Mouse (Mus musculus) limb, embryonic 11.5 days (tissue): ENCODE results near the gene Pnpla5. TPM values are rescaled to one million over a fixed set of nuclear protein-coding genes. Genes with fewer than 3 reads are reported as not detected.

Experiments used
- ATAC-seq: fragments of 200-750 bp; cut with Nextera tagmentation; 2 replicates; pipeline ENCODE4 v1.8.0; 2017; ENCODE audit warnings: low read depth; ENCODE audit not compliant: insufficient number of reproducible peaks, low FRiP score, low TSS enrichment
- DNase-seq: peaks from one replicate; pipeline ENCODE4 v3.0.0-alpha.2; 2015; ENCODE audit warnings: low spot score
- H3K27ac ChIP-seq: fragments of 300-500 bp; sonication (generic); replicated peaks from 2 replicates; pipeline ENCODE4 v1.5.1; 2014; ENCODE audit warnings: low read depth, mild to moderate bottlenecking, low read length
- H3K27me3 ChIP-seq: fragments of 300-500 bp; sonication (generic); 2 replicates; pipeline ENCODE4 v1.6.1; 2014; ENCODE audit warnings: mild to moderate bottlenecking, low read length, mixed read lengths; ENCODE audit not compliant: control insufficient read depth, insufficient read depth
- H3K36me3 ChIP-seq: fragments of 300-500 bp; sonication (generic); 2 replicates; pipeline ENCODE4 v1.6.1; 2014; ENCODE audit warnings: mild to moderate bottlenecking, low read length, moderate library complexity, mixed read lengths; ENCODE audit not compliant: control insufficient read depth, insufficient read depth
- H3K4me1 ChIP-seq: fragments of 300-500 bp; sonication (generic); 2 replicates; pipeline ENCODE4 v1.6.1; 2014; ENCODE audit warnings: low read length, mixed read lengths; ENCODE audit not compliant: control insufficient read depth, insufficient read depth
- H3K4me2 ChIP-seq: fragments of 300-500 bp; sonication (generic); 2 replicates; pipeline ENCODE4 v1.6.1; 2014; ENCODE audit warnings: low read depth, mild to moderate bottlenecking, moderate library complexity; ENCODE audit not compliant: severe bottlenecking
- H3K4me3 ChIP-seq: fragments of 300-500 bp; sonication (generic); 2 replicates; pipeline ENCODE4 v1.5.1; 2014; ENCODE audit warnings: low read depth, low read length
- H3K9ac ChIP-seq: fragments of 300-500 bp; sonication (generic); 2 replicates; pipeline ENCODE4 v1.6.1; 2014; ENCODE audit warnings: mild to moderate bottlenecking, low read length
- H3K9me3 ChIP-seq: fragments of 300-500 bp; sonication (generic); 2 replicates; pipeline ENCODE4 v1.6.1; 2016; ENCODE audit warnings: low read length; ENCODE audit not compliant: control insufficient read depth
- WGBS: fragments of 180-500 bp; shearing (Covaris S2); extraction: QIAGEN DNeasy Blood & Tissue Kit; methylation state at CpG from one replicate; pipeline ENCODE4 v1.1.7; 2014; 5-methylcytosine and 5-hydroxymethylcytosine counted together
- polyA plus RNA-seq: library from polyadenylated mRNA; unstranded; fragments of >200 nt; fragmentation: Nextera tagmentation; extraction: Ambion mirVana; gene quantifications from 2 replicates; pipeline ENCODE4 v1.2.1, GENCODE M21; 2014

The Pnpla5 gene
- polyA plus RNA-seq, 1 experiment from 2014 or later, result not detected

DNA sequence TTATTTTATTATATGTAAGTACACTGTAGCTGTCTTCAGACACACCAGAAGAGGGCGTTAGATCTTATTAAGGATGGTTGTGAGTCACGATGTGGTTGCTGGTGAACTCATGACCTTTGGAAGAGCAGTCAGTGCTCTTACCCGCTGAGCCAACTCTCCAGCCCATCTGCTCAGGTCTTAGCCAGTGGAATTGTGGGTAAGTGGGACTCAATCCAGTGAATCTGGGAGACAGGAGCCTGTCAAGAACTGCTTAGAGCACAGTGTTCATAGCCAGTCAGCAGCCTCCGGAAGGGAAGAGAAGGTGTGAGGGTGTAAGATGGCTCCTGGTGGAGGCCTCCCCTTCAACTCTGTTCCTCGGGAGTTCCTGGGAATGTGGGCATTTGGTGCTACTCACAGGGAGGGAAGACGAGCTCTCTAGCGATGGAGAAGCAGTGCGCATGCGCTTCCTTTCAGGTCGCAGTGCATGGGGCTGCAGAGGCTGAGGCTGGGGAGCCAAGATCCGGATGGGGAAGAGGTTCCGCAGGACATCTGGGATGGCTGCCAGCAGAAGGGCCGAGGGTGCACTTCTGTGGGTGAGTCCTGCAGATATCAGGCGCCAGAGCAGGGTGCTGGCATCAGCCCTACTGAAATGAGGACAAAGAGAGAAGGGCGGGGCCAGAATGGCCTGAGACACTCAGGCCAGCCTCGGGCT lies 8.3 kb upstream of the Pnpla5 start:
- WGBS, result 62% methylated on average over 16 of the region's 16 CpGs
- Histone ChIP-seq H3K4me3 (no peak overlapping the region), H3K9ac (no peak overlapping the region), H3K27ac (no peak overlapping the region), H3K9me3 (no peaks in the 10 kb centered on the region), H3K27me3 (no peaks in the 10 kb centered on the region), H3K36me3 (no peaks in the 10 kb centered on the region), H3K4me1 (no peaks in the 10 kb centered on the region), H3K4me2 (no peak overlapping the region)
- ATAC-seq, result no peak
- no peak for DNase-seq

DNA sequence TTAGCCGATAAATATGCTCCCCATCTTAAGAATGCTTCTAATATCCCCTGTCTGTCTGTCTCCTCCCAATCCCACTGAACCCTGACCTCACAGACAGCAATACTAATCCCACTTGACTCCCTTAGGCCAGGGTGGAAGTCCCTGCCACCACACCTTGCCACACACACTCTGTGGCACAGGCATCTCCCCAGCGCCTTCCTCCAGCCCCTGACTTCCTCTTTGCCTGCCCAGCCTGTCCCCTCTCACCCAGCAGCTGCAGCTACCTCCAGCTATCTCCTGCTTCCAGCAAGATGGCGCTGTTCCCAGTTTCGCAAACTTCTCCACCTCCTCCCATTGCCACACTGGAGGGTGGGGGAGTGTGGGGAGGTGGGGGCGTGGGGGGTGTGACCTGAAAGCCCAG lies 3.9 kb upstream of the Pnpla5 start:
- H3K4me3 ChIP-seq, result no peak overlapping the region
- no peaks in the 10 kb centered on the region for H3K9me3 ChIP-seq
- no peaks in the 10 kb centered on the region for H3K27me3 ChIP-seq
- WGBS, result 46% methylated on average over 5 of the region's 5 CpGs
- H3K4me2 ChIP-seq, result no peak overlapping the region
- no peaks in the 10 kb centered on the region for H3K4me1 ChIP-seq
- no peak for ATAC-seq
- no peak overlapping the region for H3K9ac ChIP-seq
- H3K36me3 ChIP-seq, result no peaks in the 10 kb centered on the region
- no peak for DNase-seq
- no peak overlapping the region for H3K27ac ChIP-seq

DNA sequence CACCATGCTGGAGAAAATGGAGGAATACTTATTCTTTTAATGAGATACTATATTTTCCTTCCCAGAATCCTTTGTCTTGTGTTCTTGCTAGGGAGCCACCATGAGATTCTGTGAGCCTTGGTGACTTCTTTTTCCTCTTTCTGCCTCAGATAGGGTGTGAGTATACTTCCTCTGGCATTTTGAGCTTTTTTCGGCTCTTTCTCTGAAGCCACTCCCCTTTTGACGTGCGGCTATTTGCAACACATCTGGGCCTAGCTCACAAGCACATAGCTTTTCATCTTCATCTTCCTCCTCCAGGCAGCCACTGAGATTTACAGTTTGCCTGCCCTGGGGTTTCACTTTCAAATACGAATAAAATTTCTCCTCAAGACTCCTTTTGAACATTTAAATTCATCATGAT lies 3.5 kb upstream of the Pnpla5 start:
- Histone ChIP-seq H3K4me3 (no peak overlapping the region), H3K36me3 (no peaks in the 10 kb centered on the region), H3K27ac (no peak overlapping the region), H3K4me1 (no peaks in the 10 kb centered on the region), H3K9me3 (no peaks in the 10 kb centered on the region), H3K9ac (no peak overlapping the region), H3K27me3 (no peaks in the 10 kb centered on the region), H3K4me2 (no peak overlapping the region)
- DNase-seq (no peak), ATAC-seq (no peak)
- WGBS, result 76% methylated on average over 4 of the region's 4 CpGs

DNA sequence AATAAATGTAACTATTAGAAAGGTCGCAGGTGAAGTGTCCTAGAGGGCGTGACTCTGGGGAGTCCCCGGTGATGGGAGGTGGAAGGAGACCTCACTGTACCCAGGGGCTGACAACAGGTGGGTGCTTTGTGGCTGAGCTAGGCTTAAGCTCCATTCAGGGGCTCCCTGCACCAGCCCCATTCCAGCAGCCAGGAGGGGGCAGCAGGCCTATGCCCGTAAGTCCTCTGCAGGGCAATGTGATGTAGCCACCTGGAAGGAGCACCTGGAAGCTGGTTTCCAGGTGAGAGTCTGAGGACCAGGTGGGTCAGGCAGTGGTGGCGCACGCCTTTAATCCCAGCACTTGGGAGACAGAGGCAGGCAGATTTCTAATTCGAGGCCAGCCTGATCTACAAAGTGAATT lies 1.1 kb upstream of the Pnpla5 start:
- 66% methylated on average over 7 of the region's 7 CpGs for WGBS
- H3K27ac ChIP-seq, result no peak overlapping the region
- H3K36me3 ChIP-seq, result no peaks in the 10 kb centered on the region
- H3K4me1 ChIP-seq, result no peaks in the 10 kb centered on the region
- ATAC-seq, result no peak
- no peaks in the 10 kb centered on the region for H3K27me3 ChIP-seq
- no peak overlapping the region for H3K4me3 ChIP-seq
- DNase-seq, result no peak
- H3K4me2 ChIP-seq, result no peak overlapping the region
- no peak overlapping the region for H3K9ac ChIP-seq
- no peaks in the 10 kb centered on the region for H3K9me3 ChIP-seq

DNA sequence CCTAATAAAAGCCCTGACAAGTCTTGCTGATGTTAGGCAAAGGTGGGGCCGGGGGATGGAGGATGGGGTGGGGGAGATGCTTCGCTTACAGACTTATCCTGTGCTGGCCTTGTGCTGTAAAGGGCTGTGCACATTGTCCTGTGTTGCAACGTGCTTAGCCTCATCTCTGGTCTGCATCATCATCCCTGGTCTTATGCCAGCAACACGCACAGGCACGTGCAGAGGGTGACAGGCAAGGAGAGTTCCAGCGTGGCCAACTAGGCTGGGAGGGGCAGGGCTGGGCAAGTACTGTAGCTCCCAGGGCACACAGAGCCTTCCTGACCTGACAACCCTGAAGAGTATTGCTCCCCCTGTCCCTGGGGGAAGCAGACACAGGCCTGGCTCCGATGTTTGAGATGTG lies 1.9 kb downstream of the Pnpla5 start:
- H3K27me3 ChIP-seq, result no peaks in the 10 kb centered on the region
- H3K9ac ChIP-seq, result no peak overlapping the region
- H3K4me2 ChIP-seq, result no peak overlapping the region
- H3K4me3 ChIP-seq, result no peak overlapping the region
- H3K36me3 ChIP-seq, result no peaks in the 10 kb centered on the region
- no peak for DNase-seq
- no peaks in the 10 kb centered on the region for H3K9me3 ChIP-seq
- ATAC-seq, result no peak
- H3K4me1 ChIP-seq, result no peaks in the 10 kb centered on the region
- WGBS, result 67% methylated on average over 7 of the region's 7 CpGs
- H3K27ac ChIP-seq, result no peak overlapping the region

DNA sequence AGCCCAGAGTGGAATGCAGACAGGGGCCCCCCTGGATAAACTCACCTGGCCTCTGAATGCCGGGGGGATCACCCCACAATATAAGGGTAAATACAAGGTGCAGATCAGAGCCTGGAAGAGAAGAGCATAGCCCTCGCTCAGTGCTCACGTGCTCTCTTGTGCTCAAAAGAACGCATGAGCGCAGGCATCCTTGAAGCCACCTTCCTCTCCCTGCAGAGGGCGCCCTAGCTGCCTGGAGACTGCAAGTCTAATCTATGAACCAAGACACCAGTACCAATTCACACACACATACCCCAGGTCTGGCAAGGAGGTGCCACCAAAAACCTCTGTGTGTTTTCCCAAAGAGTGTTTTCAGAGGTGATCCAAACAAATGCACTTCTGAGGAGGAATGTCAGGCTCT lies 2.4 kb downstream of the Pnpla5 start:
- Histone ChIP-seq H3K9ac (no peak overlapping the region), H3K4me1 (no peaks in the 10 kb centered on the region), H3K4me2 (no peak overlapping the region), H3K27ac (no peak overlapping the region), H3K4me3 (no peak overlapping the region), H3K27me3 (no peaks in the 10 kb centered on the region), H3K36me3 (no peaks in the 10 kb centered on the region), H3K9me3 (no peaks in the 10 kb centered on the region)
- WGBS, result 37% methylated on average over 6 of the region's 6 CpGs
- peak; percentile 57 for DNase-seq
- ATAC-seq, result no peak

DNA sequence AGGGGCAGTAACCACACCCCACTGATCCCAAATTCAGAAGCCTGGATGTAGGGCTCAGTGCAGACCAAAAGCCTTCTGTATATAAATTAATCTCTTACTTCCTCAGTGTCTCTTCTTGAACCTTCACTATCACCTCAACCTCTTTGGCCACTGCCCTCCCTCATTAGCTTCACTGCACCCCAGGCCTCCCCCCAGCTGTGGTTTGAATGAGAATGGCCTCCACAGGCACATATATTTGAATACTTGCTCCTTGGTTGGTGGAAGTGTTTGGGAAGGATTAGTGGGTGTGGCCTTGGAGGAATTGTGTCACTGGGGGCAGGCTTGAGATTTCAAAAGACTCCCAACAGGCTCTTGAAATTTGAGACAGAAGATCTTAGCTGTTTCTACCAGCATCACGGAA lies 6.5 kb downstream of the Pnpla5 start:
- no peak for ATAC-seq

DNA sequence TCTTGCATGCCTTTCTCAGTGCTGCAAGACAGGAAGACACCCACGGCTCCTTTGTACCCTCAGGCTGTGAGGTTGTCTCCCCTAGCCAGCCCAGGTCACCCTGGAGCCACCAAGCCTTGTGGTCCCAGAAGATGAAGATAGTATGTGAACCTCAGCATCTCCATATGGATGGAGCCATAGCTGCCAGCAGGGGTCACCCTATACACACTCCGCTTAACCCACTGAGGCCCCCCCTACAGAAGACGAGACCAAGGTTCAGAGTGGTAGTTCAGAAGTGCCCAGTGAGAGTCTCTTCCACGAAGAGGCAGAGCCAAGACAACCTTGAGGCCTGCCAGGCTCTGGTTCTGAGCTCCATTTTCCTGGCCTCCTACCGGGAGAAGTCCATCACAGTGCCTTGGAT lies 7.2 kb downstream of the Pnpla5 start:
- no peak for DNase-seq
- H3K4me1 ChIP-seq, result no peaks in the 10 kb centered on the region
- H3K36me3 ChIP-seq, result no peaks in the 10 kb centered on the region
- H3K27ac ChIP-seq, result no peak overlapping the region
- H3K9me3 ChIP-seq, result no peaks in the 10 kb centered on the region
- no peaks in the 10 kb centered on the region for H3K27me3 ChIP-seq
- no peak overlapping the region for H3K4me2 ChIP-seq
- ATAC-seq, result no peak
- 67% methylated on average over 5 of the region's 5 CpGs for WGBS
- no peak overlapping the region for H3K9ac ChIP-seq
- H3K4me3 ChIP-seq, result no peak overlapping the region

More for the DNA sequence above, 6.5 kb downstream of the Pnpla5 start:
- Histone ChIP-seq H3K27me3 (no peaks in the 10 kb centered on the region), H3K9ac (no peak overlapping the region), H3K4me3 (no peak overlapping the region), H3K36me3 (no peaks in the 10 kb centered on the region), H3K9me3 (no peaks in the 10 kb centered on the region), H3K4me2 (no peak overlapping the region), H3K27ac (no peak overlapping the region), H3K4me1 (no peaks in the 10 kb centered on the region)
- DNase-seq, result no peak
- 83% methylated on average over 1 of the region's 1 CpGs for WGBS

DNA sequence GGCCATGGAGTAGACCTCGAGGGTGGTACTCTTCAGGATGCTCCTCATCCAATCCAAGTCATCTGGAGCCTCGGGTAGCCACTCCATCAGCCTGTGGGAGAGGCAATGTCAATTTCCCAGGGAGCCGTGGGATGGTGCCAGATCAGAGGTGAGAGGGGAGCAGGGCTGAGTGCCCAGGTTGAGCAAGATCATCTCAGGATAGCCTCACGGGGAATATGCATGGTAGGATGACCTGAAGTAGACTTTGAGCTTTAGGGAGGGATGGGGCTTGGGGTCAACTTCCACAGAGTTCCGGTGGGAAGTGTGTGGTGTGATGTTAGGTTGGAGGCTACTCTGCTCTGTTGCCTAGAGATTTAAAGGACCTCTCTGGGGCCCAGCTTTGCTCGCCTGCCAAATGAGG lies 9.1 kb downstream of the Pnpla5 start:
- H3K36me3 ChIP-seq, result no peaks in the 10 kb centered on the region
- no peak overlapping the region for H3K4me3 ChIP-seq
- H3K9ac ChIP-seq, result no peak overlapping the region
- 78% methylated on average over 6 of the region's 6 CpGs for WGBS
- no peak overlapping the region for H3K4me2 ChIP-seq
- H3K9me3 ChIP-seq, result no peaks in the 10 kb centered on the region
- H3K27me3 ChIP-seq, result no peaks in the 10 kb centered on the region
- no peaks in the 10 kb centered on the region for H3K4me1 ChIP-seq
- H3K27ac ChIP-seq, result no peak overlapping the region
- ATAC-seq (no peak), DNase-seq (no peak)
